Comparison of ENCODE assay signal across 26 mouse cellular contexts in genomic region chr1:119795174-119795573, GRCm38 (mm10). TPM values are rescaled to one million over a fixed set of nuclear protein-coding genes. Genes with fewer than 3 reads are reported as not detected.
A peak's percentile ranks its signal among the peaks of the same experiment; 100 is the strongest.
DNase-seq lines count a peak whose midpoint lies in the region; ATAC-seq and TF ChIP-seq lines count a peak whose summit lies in the region.
"Had no signal": no experiment of that assay in that cellular context is flagged by ENCODE, and none has a peak within 500 bp of the region (broad histone marks: within the 10 kb centered on the region; RNA-seq: fewer than 3 reads in every experiment).

No protein-coding gene starts in this region.

- no peak overlapping the region for H3K4me3 ChIP-seq in kidney, postnatal 0 days (replicated peaks; ENCODE audit: low read depth, low read length)
- H3K4me3 ChIP-seq in intestine, embryonic 16.5 days (ENCODE audit: low read length) = no peak overlapping the region
- H3K4me3 ChIP-seq: embryonic facial prominence, embryonic 10.5 days; embryonic facial prominence, embryonic 13.5 days; erythroblast, embryonic 14.5 days; forebrain, embryonic 12.5 days; forebrain, embryonic 15.5 days; gastrocnemius, adult 2 months; hindbrain, embryonic 13.5 days had no signal

- H3K36me3 ChIP-seq in kidney, postnatal 0 days (ENCODE audit: insufficient read depth, low read length) = no peaks in the 10 kb centered on the region
- no peaks in the 10 kb centered on the region for H3K36me3 ChIP-seq in intestine, embryonic 16.5 days (ENCODE audit: control insufficient read depth, insufficient read depth, low read length)
- H3K36me3 ChIP-seq: embryonic facial prominence, embryonic 13.5 days; forebrain, embryonic 12.5 days; forebrain, embryonic 15.5 days had no signal

- peak; percentile 60 for DNase-seq in kidney, postnatal 0 days (ENCODE audit: low spot score)
- DNase-seq in kidney, postnatal 10 days = no peak
- no peak for DNase-seq in ovary, postnatal 14 days (ENCODE audit: low spot score)
- DNase-seq: adrenal gland, adult 2 months; adrenal gland, postnatal 14 days; cerebellum, adult 11-12 months; cerebellum, adult 8-10 months; cerebellum, postnatal 10 days; cerebellum, postnatal 36 days; embryo, embryonic 11 days; gastrocnemius, adult 2 months; gastrocnemius, postnatal 14 days had no signal

- no peak for TF ChIP-seq CTCF in kidney, postnatal 0 days (IDR thresholded peaks at IDR 0.05; ENCODE audit: low read depth)

- H3K27ac ChIP-seq in kidney, postnatal 0 days = no peak overlapping the region
- no peak overlapping the region for H3K27ac ChIP-seq in intestine, embryonic 16.5 days (ENCODE audit: low read length)
- H3K27ac ChIP-seq: embryonic facial prominence, embryonic 10.5 days; embryonic facial prominence, embryonic 13.5 days; forebrain, embryonic 12.5 days; forebrain, embryonic 15.5 days; gastrocnemius, adult 2 months; hindbrain, embryonic 13.5 days had no signal

- H3K4me2 ChIP-seq in kidney, postnatal 0 days (ENCODE audit: low read length) = no peak overlapping the region
- H3K4me2 ChIP-seq in intestine, embryonic 16.5 days (ENCODE audit: low read depth, low read length) = no peak overlapping the region
- H3K4me2 ChIP-seq: embryonic facial prominence, embryonic 13.5 days; forebrain, embryonic 12.5 days; forebrain, embryonic 15.5 days; heart, embryonic 11.5 days; hindbrain, embryonic 13.5 days had no signal

- no peaks in the 10 kb centered on the region for H3K4me1 ChIP-seq in kidney, postnatal 0 days (replicated peaks; ENCODE audit: insufficient read depth, low read length)
- no peaks in the 10 kb centered on the region for H3K4me1 ChIP-seq in intestine, embryonic 16.5 days (ENCODE audit: control insufficient read depth, insufficient read depth, low read length)
- H3K4me1 ChIP-seq: embryonic facial prominence, embryonic 13.5 days; forebrain, embryonic 12.5 days; forebrain, embryonic 15.5 days; hindbrain, embryonic 13.5 days had no signal

- no peaks in the 10 kb centered on the region for H3K27me3 ChIP-seq in kidney, postnatal 0 days (ENCODE audit: insufficient read depth, low read length)
- no peaks in the 10 kb centered on the region for H3K27me3 ChIP-seq in intestine, embryonic 16.5 days (replicated peaks; ENCODE audit: control insufficient read depth, insufficient read depth, low read length)
- H3K27me3 ChIP-seq: CH12.LX; embryonic facial prominence, embryonic 13.5 days; forebrain, embryonic 12.5 days; forebrain, embryonic 15.5 days; hindbrain, embryonic 13.5 days; Patski had no signal

- H3K9ac ChIP-seq in kidney, postnatal 0 days (ENCODE audit: low read depth, low read length) = no peak overlapping the region
- no peak overlapping the region for H3K9ac ChIP-seq in intestine, embryonic 16.5 days (ENCODE audit: low read depth, low read length)
- H3K9ac ChIP-seq: embryonic facial prominence, embryonic 13.5 days; forebrain, embryonic 12.5 days; forebrain, embryonic 15.5 days; hindbrain, embryonic 13.5 days had no signal

- no peaks in the 10 kb centered on the region for H3K9me3 ChIP-seq in kidney, postnatal 0 days (replicated peaks; ENCODE audit: low read length)
- H3K9me3 ChIP-seq in intestine, embryonic 16.5 days (ENCODE audit: control insufficient read depth, low read length) = no peaks in the 10 kb centered on the region
- H3K9me3 ChIP-seq: embryonic facial prominence, embryonic 10.5 days; embryonic facial prominence, embryonic 13.5 days; forebrain, embryonic 12.5 days; forebrain, embryonic 15.5 days; G1E; hindbrain, embryonic 13.5 days had no signal

- ATAC-seq in kidney, postnatal 0 days (replicated peaks; ENCODE audit: low FRiP score, low read depth) = no peak
- peak; percentile 53 for ATAC-seq in CD4-positive, CD25-positive, alpha-beta regulatory T cell, adult 4 months
- peak; percentile 68 for ATAC-seq in inflammation-experienced regulatory T-cells, adult 6 months
- ATAC-seq in intestine, embryonic 16.5 days = no peak
- ATAC-seq: forebrain, embryonic 15.5 days; intestine, postnatal 0 days had no signal

RNA-seq across cellular contexts. Expression of gene Ptpn4, which starts 42.2 kb away (rescaled TPM):
- polyA plus RNA-seq in kidney, postnatal 0 days (2015; fragmentation: Nextera tagmentation; extraction: Ambion mirVana) = 5.3 and 5.9 TPM in 2 replicates
- 1 to 10 TPM; 5.6 to 8.9 TPM for polyA plus RNA-seq in CD4-positive, CD25-positive, alpha-beta regulatory T cell, adult 4 months (2017; shearing (Covaris generic))
- polyA plus RNA-seq in inflammation-experienced regulatory T-cells, adult 6 months (2017; shearing (Covaris generic)) = 10 to 100 TPM in 1 of 3 experiments, 1 to 10 TPM in 2; 3.8 to 13.3 (median 6.7) TPM
- polyA plus RNA-seq in intestine, embryonic 16.5 days (2015; fragmentation: Nextera tagmentation; extraction: Ambion mirVana) = 2.8 and 2.9 TPM in 2 replicates

Comparison
In these comparisons a context has a peak if more than half of its experiments do, and no peak if none do; other contexts are left out.
1. ATAC-seq: peak in CD4-positive, CD25-positive, alpha-beta regulatory T cell, adult 4 months (single experiment) and inflammation-experienced regulatory T-cells, adult 6 months (single experiment); none in kidney, postnatal 0 days (single experiment) and intestine, embryonic 16.5 days (single experiment).